Mouse (Mus musculus): ENCODE results near the gene Gabarapl2. TPM values are rescaled to one million over a fixed set of nuclear protein-coding genes. Genes with fewer than 3 reads are reported as not detected.

Gabarapl2 gene
- polyA plus RNA-seq (2012; rRNA removed) = 208 and 226 TPM in 2 replicates

DNA sequence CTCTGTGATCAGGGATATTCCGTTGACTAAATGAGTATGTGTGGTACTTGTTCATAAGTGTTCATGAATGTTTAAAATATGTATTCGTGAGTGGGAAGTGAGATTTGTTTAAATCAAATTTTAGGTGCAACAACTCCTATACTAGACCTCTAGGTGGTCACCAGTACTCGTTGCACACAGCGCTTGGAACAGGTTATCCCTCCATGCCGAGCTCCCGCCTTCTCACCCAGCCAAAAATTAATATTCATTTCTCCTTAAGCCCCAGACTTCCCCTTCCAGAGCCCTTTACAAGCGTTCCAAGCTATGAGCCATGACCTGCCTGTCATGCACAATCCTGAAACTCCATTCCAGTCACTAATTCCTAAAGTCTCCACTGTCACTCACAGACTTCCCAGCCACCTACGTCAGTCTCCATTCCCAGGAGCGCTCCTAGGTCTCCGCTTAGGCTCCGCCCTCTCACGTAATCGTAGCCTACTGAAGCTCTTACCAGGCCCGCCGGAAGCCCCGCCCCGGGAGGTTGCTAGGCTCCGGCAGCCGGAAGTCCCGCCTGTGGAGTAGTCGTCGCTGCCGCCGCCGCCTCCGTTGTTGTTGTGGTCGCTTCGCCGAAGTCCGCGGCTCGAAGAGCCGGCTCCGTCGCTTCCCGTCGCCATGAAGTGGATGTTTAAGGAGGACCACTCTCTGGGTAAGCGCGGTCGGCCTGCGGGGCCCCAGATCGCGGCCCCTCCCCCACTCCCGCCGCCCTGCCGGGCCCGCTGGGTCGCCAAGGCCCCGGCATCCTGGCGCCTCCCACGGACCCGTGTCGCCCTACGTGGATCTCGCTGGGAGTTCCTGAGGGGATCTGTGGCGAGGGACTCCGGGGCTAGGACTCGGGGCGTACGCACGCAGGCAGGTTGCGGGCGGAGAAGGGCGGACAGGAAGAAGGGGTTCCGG, at the start of gene Gabarapl2:
Gene Gabarapl2, plus strand, starts transcription at position 533 of the 930 bp plus-strand sequence.
- Histone ChIP-seq H3K4me1 (ENCODE audit: control insufficient read depth, insufficient read depth, low read length) (peaks cover 1% of the 10 kb centered on the region; the same call in 1 of the 2 replicates), H3K27ac (ENCODE audit: insufficient read depth, low read length) (no peak within 1 kb of the TSS; the same call in 1 of the 2 replicates), H3K4me3 (ENCODE audit: insufficient read depth, low read length) (peak within 1 kb of the TSS; percentile 80)
- no peak for TF ChIP-seq CTCF (IDR thresholded peaks at IDR 0.05; ENCODE audit: extremely low read depth, insufficient read depth, low read length)
- TF ChIP-seq POLR2A (IDR thresholded peaks at IDR 0.05; ENCODE audit: extremely low read depth, insufficient read depth, low read length) = peak; percentile 41

DNA sequence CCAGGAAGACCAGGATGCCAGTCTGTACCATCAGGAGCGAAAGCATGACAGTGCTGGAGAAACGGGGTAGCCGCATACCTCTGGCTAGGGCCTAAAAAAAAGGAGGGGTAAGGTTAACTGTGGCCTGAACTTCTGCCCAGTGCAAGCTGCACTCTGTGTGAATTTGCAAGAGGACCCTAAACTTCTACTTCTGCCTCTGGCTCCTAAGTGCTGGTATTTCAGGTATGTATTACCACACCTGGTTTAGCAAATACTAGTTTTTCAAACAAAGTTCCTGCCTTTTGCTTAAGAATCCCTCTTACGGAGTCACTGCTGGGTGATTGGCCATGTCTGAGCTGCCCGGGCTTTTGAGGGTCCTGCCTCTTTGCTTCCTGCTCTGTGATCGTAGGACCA, 49.6 kb upstream of the Gabarapl2 start:
- H3K27ac ChIP-seq (ENCODE audit: insufficient read depth, low read length) = no peak overlapping the region
- H3K4me3 ChIP-seq (ENCODE audit: insufficient read depth, low read length) = no peak overlapping the region
- TF ChIP-seq CTCF (IDR thresholded peaks at IDR 0.05; ENCODE audit: extremely low read depth, insufficient read depth, low read length) (no peak), POLR2A (IDR thresholded peaks at IDR 0.05; ENCODE audit: extremely low read depth, insufficient read depth, low read length) (no peak)
- H3K4me1 ChIP-seq (ENCODE audit: control insufficient read depth, insufficient read depth, low read length) = no peaks in the 10 kb centered on the region

DNA sequence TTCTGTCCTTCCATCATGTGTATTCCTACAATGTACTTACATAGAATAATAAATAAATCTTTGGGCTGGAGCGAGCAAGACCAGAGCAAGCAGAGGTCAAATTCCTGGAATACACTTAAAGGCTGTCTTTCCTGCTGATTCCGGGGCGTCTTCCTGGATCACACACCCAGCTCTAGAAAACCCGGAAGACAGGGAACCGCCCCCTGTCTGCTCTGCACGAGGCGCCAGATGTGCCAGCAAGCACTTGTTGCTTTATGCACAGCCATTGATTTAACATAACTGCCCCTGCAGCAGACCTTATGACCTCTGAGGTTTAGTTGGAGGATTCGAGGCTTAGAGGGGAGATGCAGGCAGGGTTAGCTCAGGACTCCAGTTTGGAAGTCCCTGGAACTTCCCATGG, 48.5 kb upstream of the Gabarapl2 start:
- no peaks in the 10 kb centered on the region for H3K4me1 ChIP-seq (ENCODE audit: control insufficient read depth, insufficient read depth, low read length)
- TF ChIP-seq CTCF (IDR thresholded peaks at IDR 0.05; ENCODE audit: extremely low read depth, insufficient read depth, low read length) = no peak
- no peak for TF ChIP-seq POLR2A (IDR thresholded peaks at IDR 0.05; ENCODE audit: extremely low read depth, insufficient read depth, low read length)
- no peak overlapping the region for H3K27ac ChIP-seq (ENCODE audit: insufficient read depth, low read length)
- H3K4me3 ChIP-seq (ENCODE audit: insufficient read depth, low read length) = no peak overlapping the region

DNA sequence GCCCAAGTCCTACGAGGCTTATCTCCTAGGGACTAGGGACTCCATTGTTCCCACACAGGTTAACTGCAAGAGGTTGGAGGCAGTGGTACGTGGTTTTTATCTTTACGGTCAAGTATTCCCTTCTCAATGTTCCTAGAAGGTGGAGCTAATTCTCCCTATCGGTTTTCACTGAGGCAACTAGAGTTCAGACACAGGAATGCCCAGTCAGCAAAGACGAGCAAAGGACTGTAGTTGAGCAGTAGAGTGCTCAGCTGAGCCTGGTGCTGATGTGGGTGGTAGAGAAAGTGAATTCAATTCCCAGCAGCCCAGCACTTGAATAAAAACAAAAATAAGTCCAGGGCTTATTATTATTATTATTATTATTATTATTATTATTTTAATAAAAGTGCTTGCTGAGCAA, 47.9 kb upstream of the Gabarapl2 start:
- H3K4me1 ChIP-seq (ENCODE audit: control insufficient read depth, insufficient read depth, low read length) = no peaks in the 10 kb centered on the region
- no peak overlapping the region for H3K4me3 ChIP-seq (ENCODE audit: insufficient read depth, low read length)
- TF ChIP-seq CTCF (IDR thresholded peaks at IDR 0.05; ENCODE audit: extremely low read depth, insufficient read depth, low read length) (no peak), POLR2A (IDR thresholded peaks at IDR 0.05; ENCODE audit: extremely low read depth, insufficient read depth, low read length) (no peak)
- no peak overlapping the region for H3K27ac ChIP-seq (ENCODE audit: insufficient read depth, low read length)

DNA sequence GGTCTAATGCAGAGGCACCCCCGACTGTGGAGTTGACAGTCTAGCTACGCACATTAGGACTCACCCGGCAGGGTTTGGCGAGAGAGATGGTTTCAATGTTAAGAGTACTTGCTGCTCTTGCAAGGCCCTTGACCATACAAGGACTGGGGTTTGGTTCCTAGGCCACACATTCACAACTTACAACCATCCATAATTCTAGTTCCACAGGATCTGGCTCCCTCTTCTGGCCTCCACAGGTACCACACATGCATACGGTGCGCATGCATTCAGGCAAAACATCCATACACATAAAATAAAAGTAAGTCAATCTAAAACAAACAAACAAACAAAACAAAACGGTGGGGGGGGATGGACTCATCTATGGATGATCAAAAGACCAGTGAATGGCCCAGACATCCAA, 45.5 kb upstream of the Gabarapl2 start:
- no peaks in the 10 kb centered on the region for H3K4me1 ChIP-seq (ENCODE audit: control insufficient read depth, insufficient read depth, low read length)
- TF ChIP-seq CTCF (IDR thresholded peaks at IDR 0.05; ENCODE audit: extremely low read depth, insufficient read depth, low read length) (0 out of 2 replicates have a peak, but pooled peaks have one; percentile 10), POLR2A (IDR thresholded peaks at IDR 0.05; ENCODE audit: extremely low read depth, insufficient read depth, low read length) (no peak)
- H3K4me3 ChIP-seq (ENCODE audit: insufficient read depth, low read length) = no peak overlapping the region
- H3K27ac ChIP-seq (ENCODE audit: insufficient read depth, low read length) = no peak overlapping the region

DNA sequence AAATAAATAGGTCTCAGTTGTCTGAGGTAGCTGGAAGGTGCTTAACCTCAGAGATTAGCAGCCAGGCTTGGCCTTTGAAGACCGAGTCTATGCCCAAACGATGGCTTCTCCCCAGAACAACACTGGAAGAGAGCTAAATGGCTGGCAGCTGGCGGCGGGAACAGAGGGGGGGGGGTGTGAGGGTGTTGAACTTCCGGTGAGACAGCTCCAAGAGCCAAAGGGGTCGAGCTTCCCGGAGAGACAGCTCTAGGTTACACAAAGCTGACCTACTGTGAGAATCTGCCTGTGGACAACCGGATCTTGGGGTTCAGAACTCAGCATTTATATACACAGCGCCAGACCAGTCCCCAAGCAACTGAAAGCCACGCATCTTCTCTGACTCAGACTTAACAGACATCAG, 41.9 kb upstream of the Gabarapl2 start:
- no peaks in the 10 kb centered on the region for H3K4me1 ChIP-seq (ENCODE audit: control insufficient read depth, insufficient read depth, low read length)
- H3K4me3 ChIP-seq (ENCODE audit: insufficient read depth, low read length) = no peak overlapping the region
- TF ChIP-seq CTCF (IDR thresholded peaks at IDR 0.05; ENCODE audit: extremely low read depth, insufficient read depth, low read length) = no peak
- TF ChIP-seq POLR2A (IDR thresholded peaks at IDR 0.05; ENCODE audit: extremely low read depth, insufficient read depth, low read length) = no peak
- no peak overlapping the region for H3K27ac ChIP-seq (ENCODE audit: insufficient read depth, low read length)

DNA sequence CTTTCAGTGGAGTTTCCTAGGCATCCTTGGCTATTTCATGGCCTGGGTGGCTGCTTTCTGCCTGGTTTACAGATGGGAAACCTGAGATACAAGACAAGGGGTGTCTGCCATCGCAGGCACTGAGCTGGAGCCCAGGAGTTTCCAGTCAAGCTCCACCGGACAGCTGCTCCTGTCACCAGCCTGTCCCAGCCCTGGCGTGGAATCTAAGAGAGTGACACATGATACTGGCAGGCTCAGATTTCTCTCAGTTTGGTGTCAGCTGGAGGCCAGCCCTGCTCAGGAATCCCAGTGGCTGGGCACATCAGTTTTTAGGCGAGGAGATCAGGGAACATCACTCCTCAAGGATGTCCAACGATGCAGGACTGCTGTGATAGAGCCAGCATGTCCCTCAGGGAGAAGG, 38.4 kb upstream of the Gabarapl2 start:
- Histone ChIP-seq H3K27ac (ENCODE audit: insufficient read depth, low read length) (no peak overlapping the region), H3K4me1 (ENCODE audit: control insufficient read depth, insufficient read depth, low read length) (no peaks in the 10 kb centered on the region), H3K4me3 (ENCODE audit: insufficient read depth, low read length) (no peak overlapping the region)
- no peak for TF ChIP-seq POLR2A (IDR thresholded peaks at IDR 0.05; ENCODE audit: extremely low read depth, insufficient read depth, low read length)
- TF ChIP-seq CTCF (IDR thresholded peaks at IDR 0.05; ENCODE audit: extremely low read depth, insufficient read depth, low read length) = no peak

DNA sequence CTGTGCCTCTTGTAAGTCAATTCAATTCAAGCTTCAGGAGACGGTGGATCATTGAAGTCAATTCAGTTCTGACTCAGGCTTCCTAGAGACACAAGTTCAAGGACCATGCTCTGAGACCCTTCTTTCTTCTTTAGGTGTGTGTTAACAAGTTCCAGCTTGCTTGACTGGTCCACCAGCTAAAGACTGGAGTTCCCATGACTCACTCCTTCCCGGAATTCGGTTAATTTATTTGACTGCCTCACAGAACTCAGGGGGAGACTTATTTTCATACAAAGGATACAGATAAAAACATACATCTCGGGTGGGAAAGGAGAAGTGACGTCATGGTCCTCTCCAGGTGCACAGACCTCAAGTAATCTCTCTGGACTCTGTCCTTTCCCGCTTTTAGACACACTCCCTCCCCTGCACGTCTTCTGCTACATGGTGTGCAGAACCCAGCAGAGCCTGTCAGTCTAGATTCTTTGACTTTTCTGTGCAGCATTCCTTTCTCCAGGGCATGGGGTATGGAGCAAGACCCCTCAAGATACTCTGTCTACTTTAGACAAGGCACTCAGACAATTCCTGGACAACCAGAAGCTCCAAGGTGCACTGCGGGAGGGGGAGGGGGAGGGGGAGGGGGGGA, 34.9 kb upstream of the Gabarapl2 start:
- no peak overlapping the region for H3K4me3 ChIP-seq (ENCODE audit: insufficient read depth, low read length)
- no peak for TF ChIP-seq CTCF (IDR thresholded peaks at IDR 0.05; ENCODE audit: extremely low read depth, insufficient read depth, low read length)
- TF ChIP-seq POLR2A (IDR thresholded peaks at IDR 0.05; ENCODE audit: extremely low read depth, insufficient read depth, low read length) = no peak
- H3K27ac ChIP-seq (ENCODE audit: insufficient read depth, low read length) = no peak overlapping the region
- no peaks in the 10 kb centered on the region for H3K4me1 ChIP-seq (ENCODE audit: control insufficient read depth, insufficient read depth, low read length)

DNA sequence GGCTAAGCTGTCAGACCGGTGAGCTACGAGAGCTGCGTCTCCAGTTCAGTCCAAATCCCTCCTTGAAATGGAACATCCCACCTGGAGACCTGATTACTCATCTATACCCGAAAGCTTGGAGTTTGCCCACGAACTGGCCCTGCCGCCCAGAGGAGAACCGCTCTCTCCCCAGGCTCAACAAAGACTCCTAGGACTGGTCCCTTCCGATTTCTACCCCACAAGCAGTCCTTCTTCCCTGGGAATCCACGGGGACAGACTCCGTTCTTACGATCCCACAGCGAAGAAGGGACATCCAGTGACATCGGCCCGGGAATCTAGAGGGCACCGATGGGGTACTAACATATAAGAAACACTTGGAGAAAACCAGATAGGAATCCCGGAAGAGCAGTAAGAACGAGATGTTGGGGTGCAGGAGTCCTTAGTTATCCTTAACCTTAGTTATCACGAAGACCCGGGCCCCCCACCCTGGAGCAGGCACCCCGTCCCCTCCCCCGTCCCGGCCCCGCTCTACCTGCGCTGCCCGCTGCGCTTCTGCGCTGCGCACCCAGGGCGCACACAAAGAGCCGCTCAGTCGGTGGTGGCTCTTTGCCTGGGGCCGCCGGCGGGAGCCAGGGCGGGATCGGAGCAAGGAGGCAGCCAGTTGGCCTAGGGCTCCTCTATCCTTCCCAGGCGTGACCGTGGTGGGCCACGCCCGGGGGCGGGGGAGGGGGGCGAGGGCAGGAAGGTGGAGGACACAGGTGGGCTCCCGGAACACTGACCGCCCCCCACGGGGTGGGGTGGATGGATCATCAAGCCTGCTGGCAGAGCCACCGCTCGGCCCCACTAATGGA, 30.7 kb upstream of the Gabarapl2 start, which contains the start of gene Chst5:
Gene Chst5, minus strand, starts transcription at position 827 of the 830 bp plus-strand sequence.
- no peak within 1 kb of the TSS for H3K27ac ChIP-seq (ENCODE audit: insufficient read depth, low read length)
- H3K4me3 ChIP-seq (ENCODE audit: insufficient read depth, low read length) = no peak within 1 kb of the TSS
- TF ChIP-seq POLR2A (IDR thresholded peaks at IDR 0.05; ENCODE audit: extremely low read depth, insufficient read depth, low read length) = no peak
- no peak for TF ChIP-seq CTCF (IDR thresholded peaks at IDR 0.05; ENCODE audit: extremely low read depth, insufficient read depth, low read length)
- no peaks in the 10 kb centered on the region for H3K4me1 ChIP-seq (ENCODE audit: control insufficient read depth, insufficient read depth, low read length)

Data from cortical plate, adult 2 months (tissue).